Mouse (Mus musculus) small intestine, adult 2 months (tissue): ENCODE results near the gene Batf3. TPM values are rescaled to one million over a fixed set of nuclear protein-coding genes. Genes with fewer than 3 reads are reported as not detected.
A peak's percentile ranks its signal among the peaks of the same experiment; 100 is the strongest.

Source experiments
- H3K27ac ChIP-seq: fragments of 200-500 bp; 2 replicates; pipeline ENCODE4 v1.5.1; 2012; ENCODE audit warnings: low read depth, low read length, control low read depth, inconsistent platforms; ENCODE audit not compliant: insufficient read depth
- H3K27me3 ChIP-seq: fragments of 200-500 bp; 2 replicates; pipeline ENCODE4 v1.6.1; 2012; ENCODE audit warnings: mild to moderate bottlenecking, moderate library complexity, low read length, inconsistent platforms; ENCODE audit not compliant: control insufficient read depth, insufficient read depth
- H3K36me3 ChIP-seq: fragments of 200-500 bp; 2 replicates; pipeline ENCODE4 v1.6.1; 2012; ENCODE audit warnings: mild to moderate bottlenecking, low read length, control low read depth, inconsistent platforms; ENCODE audit not compliant: control insufficient read depth, insufficient read depth
- H3K4me1 ChIP-seq: fragments of 200-500 bp; 2 replicates; pipeline ENCODE4 v1.6.1; 2012; ENCODE audit warnings: low read length, inconsistent platforms, mixed read lengths; ENCODE audit not compliant: control insufficient read depth, insufficient read depth, insufficient read length
- H3K4me3 ChIP-seq: fragments of 200-500 bp; 2 replicates; pipeline ENCODE4 v1.5.1; 2012; ENCODE audit warnings: low read depth, mild to moderate bottlenecking, control low read depth, inconsistent platforms, low read length, moderate library complexity
- CTCF ChIP-seq: fragments of 200-500 bp; IDR thresholded peaks from 2 replicates; pipeline ENCODE4 v1.5.1; 2012; ENCODE audit warnings: low read depth, mild to moderate bottlenecking, control low read depth, inconsistent platforms, low read length, moderate library complexity, mixed read lengths; ENCODE audit not compliant: insufficient replicate concordance, insufficient read length; ENCODE audit errors: extremely low read depth
- POLR2A ChIP-seq: fragments of 200-500 bp; IDR thresholded peaks from 2 replicates; pipeline ENCODE4 v1.6.1; 2012; ENCODE audit warnings: low read depth, mild to moderate bottlenecking, control low read depth, inconsistent platforms, low read length, moderate library complexity
- WGBS: fragments of 180-500 bp; shearing (Covaris S2); methylation state at CpG from one replicate; pipeline ENCODE4 v1.1.7; 2018; 5-methylcytosine and 5-hydroxymethylcytosine counted together
- polyA plus RNA-seq: library from polyadenylated mRNA; depleted of rRNA; stranded (reverse); fragments of >200 nt; gene quantifications from 2 replicates; pipeline ENCODE4 v1.2.3, GENCODE M21; 2012

Gene Batf3
- polyA plus RNA-seq, 1 experiment: 11.5 TPM

DNA sequence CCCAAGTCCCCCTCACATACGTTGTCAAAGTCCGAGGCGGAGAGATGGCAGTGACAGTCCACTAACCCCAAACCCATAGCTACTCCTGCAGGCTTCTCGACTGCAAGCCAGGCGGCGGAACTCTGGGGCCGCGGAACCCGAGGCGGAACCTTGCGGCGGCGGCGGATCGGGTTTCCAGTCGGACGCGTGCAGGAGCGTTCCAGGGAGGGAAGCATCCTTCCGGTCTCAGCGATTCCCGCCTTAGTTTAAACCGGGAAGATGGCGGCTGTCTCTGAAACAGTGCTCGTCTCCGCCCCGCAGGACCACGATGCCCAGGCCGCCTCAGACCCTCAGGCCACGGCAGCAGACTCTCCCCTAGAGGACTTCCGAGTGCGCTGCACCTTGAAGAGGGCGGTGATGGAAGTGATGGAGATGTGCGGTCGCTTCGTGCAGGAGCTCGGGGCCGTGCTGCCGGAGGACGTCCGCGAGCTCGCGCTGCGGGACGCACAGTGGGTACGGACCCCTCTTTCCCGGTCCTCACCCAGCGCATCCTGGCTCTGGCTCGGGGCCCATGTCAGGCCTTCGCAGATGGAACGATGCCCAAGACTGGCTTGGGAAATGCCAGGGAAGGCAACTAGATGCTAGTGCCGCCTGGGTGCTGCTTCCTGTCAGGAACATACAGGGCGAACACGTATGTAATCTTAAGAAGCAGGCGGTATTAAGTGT is 34.7 kb upstream of the Batf3 start, which contains the start of the genes Tatdn3 and Nsl1:
Tatdn3 (minus strand) TSS at position 152 of the 705 bp plus-strand sequence.
Nsl1 (plus strand) TSS at position 232 of the 705 bp plus-strand sequence.
- Histone ChIP-seq H3K4me3 (peak within 1 kb of the TSS; percentile 86), H3K27ac (peak within 1 kb of the TSS; percentile 24; the same call in 1 of the 2 replicates), H3K27me3 (no peaks in the 10 kb centered on the region), H3K36me3 (no peaks in the 10 kb centered on the region), H3K4me1 (no peaks in the 10 kb centered on the region)
- no peak; the same call in 1 of the 2 replicates for TF ChIP-seq CTCF
- 0 out of 2 replicates have a peak, but pooled peaks have one; percentile 64 for TF ChIP-seq POLR2A
- WGBS: under 1% methylated on average over 56 of the region's 56 CpGs

DNA sequence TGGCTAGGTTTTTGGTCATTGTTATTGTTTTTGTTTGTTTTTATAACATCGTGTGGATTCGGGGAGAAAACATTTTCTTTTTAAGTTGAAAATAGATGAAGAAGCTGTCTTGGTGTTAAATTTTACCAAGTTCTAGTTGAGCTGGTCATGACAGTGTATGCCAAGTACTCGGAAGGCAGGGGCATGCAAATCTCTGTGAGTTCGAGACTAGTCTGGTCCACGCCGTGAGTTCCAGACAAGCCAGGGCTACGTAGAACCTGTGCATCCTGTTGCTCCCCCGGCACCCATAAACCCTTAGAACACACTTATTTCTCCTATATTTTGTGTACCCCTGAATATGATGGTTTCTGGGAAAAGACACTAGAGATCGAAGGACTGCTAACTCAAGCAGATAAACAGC is 33.9 kb upstream of the Batf3 start:
- no peak overlapping the region for H3K27ac ChIP-seq
- no peak overlapping the region for H3K4me3 ChIP-seq
- H3K36me3 ChIP-seq: no peaks in the 10 kb centered on the region; the same call in 1 of the 2 replicates
- WGBS: 52% methylated on average over 9 of the region's 9 CpGs
- no peaks in the 10 kb centered on the region for H3K4me1 ChIP-seq
- H3K27me3 ChIP-seq: no peaks in the 10 kb centered on the region
- TF ChIP-seq CTCF (no peak), POLR2A (no peak)

DNA sequence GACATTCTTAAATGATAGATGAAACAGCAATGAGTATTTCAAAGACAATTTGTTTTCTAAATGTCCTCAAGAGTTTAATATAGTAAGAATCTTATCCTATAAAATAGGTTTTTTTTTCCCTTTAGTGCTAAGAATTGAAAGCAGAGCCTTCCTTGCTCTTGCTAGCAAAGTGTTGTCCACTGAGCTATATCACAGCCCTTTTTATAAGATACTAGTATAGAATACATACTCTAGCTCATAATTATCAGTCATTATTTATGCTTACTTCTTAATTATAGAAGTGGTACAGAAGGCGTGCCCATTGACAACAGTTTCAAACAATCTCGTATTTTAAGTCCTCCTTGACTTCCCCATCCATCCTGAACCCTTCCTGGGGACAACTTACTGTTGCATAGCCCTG is 33.1 kb upstream of the Batf3 start:
- WGBS: 92% methylated on average over 2 of the region's 2 CpGs
- no peak overlapping the region for H3K4me3 ChIP-seq
- TF ChIP-seq POLR2A (no peak), CTCF (no peak)
- H3K4me1 ChIP-seq: no peaks in the 10 kb centered on the region
- H3K27me3 ChIP-seq: no peaks in the 10 kb centered on the region
- H3K27ac ChIP-seq: no peak overlapping the region
- peaks cover 2% of the 10 kb centered on the region; the same call in 1 of the 2 replicates for H3K36me3 ChIP-seq

DNA sequence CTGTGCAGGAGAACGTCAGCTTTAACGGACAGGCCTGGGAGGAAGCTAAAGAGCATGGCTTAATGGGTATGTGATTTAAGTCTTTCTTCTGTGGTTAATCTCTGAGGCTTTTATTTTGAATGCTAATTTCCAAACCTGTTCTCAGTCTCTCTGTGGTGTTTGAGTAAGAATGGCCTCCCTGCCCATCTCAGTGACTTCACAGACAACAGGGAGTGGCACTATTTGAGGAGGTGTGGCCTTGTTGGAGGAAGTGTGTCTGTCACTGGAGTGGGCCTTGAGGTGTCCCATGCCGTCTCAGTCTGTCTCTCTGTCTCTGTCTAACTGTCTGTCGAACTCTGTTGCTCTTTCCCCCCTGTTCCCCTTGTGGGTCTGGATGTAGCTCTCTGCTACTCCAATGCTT is 32.5 kb upstream of the Batf3 start:
- no peaks in the 10 kb centered on the region for H3K27me3 ChIP-seq

DNA sequence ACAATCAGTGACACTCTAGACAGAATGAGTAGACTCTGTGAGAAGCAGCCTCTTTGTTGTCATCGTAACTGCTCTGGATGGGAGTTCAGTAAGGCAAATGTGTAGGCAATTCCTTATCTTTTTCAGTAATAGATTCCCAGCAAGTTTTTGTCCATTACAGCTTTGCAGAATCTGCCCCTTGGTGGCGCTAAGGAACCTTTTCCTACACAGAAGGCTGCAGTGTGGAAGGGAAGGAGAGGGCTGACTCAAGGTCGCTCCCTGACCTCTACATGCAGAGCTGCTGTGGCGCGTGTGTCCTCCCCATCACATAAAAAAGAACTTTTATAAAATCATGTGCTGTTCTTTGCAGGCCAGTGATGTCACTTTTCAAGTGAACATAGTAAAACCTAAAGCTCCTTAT is 29.3 kb upstream of the Batf3 start:
- no peaks in the 10 kb centered on the region for H3K27me3 ChIP-seq
- peaks cover 13% of the 10 kb centered on the region for H3K4me1 ChIP-seq
- no peak overlapping the region for H3K27ac ChIP-seq
- TF ChIP-seq CTCF (peak; percentile 32; the same call in 1 of the 2 replicates), POLR2A (no peak)
- WGBS: 82% methylated on average over 5 of the region's 5 CpGs
- H3K36me3 ChIP-seq: peaks cover 2% of the 10 kb centered on the region; the same call in 1 of the 2 replicates
- H3K4me3 ChIP-seq: no peak overlapping the region

More for the DNA sequence above, 32.5 kb upstream of the Batf3 start:
- Histone ChIP-seq H3K36me3 (peaks cover 2% of the 10 kb centered on the region; the same call in 1 of the 2 replicates), H3K4me1 (no peaks in the 10 kb centered on the region), H3K4me3 (no peak overlapping the region), H3K27ac (no peak overlapping the region)
- 74% methylated on average over 4 of the region's 4 CpGs for WGBS
- no peak for TF ChIP-seq POLR2A
- no peak for TF ChIP-seq CTCF

DNA sequence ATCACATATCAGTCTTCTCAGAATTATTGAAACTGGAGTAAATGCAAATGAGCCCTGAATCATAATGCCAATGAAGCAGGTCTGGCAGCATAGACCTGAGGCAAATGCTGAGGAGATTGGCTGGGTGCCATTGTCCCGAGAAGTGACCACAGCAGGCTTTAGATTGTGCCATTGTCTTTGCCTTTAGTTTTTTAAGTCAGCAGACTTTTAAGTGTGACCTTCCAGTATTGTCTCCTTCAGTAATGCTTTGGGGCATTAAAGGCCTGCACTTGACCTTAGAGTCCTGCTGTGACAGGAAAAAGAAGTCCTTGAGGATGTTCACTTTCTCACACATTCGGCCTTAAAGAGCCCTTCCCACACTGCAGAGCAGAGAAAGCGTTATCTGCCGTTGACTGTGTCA is 27.4 kb upstream of the Batf3 start:
- Histone ChIP-seq H3K4me3 (no peak overlapping the region), H3K27ac (peak overlapping the region; percentile 83), H3K36me3 (peaks cover 2% of the 10 kb centered on the region; the same call in 1 of the 2 replicates), H3K4me1 (peaks cover 15% of the 10 kb centered on the region), H3K27me3 (no peaks in the 10 kb centered on the region)
- TF ChIP-seq CTCF (no peak), POLR2A (no peak)
- WGBS: 79% methylated on average over 4 of the region's 4 CpGs

DNA sequence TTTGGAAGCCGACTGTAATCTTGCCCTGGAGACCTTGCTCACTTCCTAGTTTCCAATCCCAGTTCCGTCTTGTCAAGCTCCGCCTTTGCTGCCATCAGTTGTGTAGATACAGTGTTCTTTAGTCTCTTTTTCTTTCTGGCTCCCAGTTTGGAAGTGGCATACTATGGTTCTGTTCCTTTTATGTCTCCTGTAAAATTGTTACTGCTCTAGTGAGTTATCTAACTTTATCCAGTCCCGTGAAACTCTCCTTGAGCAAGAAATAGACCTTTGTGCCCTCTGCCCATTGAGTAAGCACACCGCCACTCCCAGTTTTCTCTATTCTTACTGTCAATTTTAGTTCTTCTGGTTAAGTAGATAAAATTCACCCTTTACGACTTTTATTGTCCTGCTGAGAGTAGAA is 26.0 kb upstream of the Batf3 start:
- H3K4me3 ChIP-seq: no peak overlapping the region
- peak overlapping the region; percentile 83 for H3K27ac ChIP-seq
- H3K27me3 ChIP-seq: no peaks in the 10 kb centered on the region
- TF ChIP-seq POLR2A: no peak
- no peak for TF ChIP-seq CTCF
- peaks cover 2% of the 10 kb centered on the region; the same call in 1 of the 2 replicates for H3K36me3 ChIP-seq
- peaks cover 17% of the 10 kb centered on the region for H3K4me1 ChIP-seq
- 41% methylated on average over 6 of the region's 6 CpGs for WGBS
